Mouse (Mus musculus): ENCODE results near the gene Slc29a3. TPM values are rescaled to one million over a fixed set of nuclear protein-coding genes. Genes with fewer than 3 reads are reported as not detected.

Slc29a3 gene
- polyA plus RNA-seq (2012; rRNA removed; ENCODE audit: low replicate concordance), result 2.5 and 3.4 TPM in 2 replicates

DNA sequence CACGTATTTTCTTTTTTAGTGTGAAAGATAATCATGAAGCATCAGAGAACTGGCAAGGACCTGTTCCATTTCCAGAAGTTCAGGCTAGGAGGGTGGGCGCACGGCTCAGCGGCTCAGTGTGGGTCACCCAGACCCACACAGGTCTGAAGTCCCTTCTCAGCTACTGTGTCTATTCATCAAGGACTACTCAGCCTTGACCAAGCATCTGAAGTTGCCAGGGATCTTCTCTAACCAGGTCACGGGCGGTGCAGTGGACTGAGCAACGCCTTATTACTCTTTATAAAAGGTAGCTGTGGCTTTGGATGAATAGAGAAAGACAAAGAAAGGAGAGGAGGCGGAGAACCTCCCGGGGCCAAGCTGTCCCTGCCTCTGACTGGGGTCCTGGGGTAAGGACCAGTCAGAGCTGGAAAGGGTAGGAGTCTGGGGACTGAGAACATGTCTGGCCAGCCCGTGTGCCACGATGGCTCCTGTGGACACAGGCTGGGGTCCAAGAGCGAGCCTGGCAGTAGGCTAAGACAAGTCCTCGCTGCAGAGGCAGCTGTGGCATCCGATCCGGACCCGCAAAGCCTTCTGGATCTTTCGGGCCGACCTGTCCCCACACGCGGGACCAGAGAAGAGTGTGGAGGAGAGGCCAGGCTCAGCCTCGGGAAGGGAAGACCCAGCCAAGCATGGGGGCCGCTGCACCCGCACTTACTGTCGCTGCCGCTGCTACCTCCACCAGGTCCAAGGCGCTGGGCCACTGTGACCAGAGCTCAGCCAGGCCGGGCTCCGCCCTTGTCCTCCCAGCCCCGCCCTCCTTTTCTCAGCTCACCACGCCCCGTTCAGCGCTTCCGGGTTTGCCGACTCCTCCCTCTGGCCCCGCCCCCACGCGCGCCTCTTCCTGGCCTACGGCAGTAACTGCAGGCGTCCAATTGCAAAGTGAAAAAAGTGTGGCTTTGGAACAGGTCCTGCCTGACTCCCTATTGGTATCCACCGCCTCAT is at the start of gene Slc29a3:
TSS of gene Slc29a3 (minus strand) at position 755 of the 981 bp plus-strand sequence.

GRCm38 (mm10) chr10:60696390-60696789 is 56.2 kb downstream of the Slc29a3 start, which contains the start of gene Cdh23:
Gene Cdh23 (minus strand): TSS chr10:60696490.

Other genes starting within 250 kb of the Slc29a3 start
- gene Cdh23, start 56.3 kb downstream of the Slc29a3 start, polyA plus RNA-seq (2012; rRNA removed; ENCODE audit: low replicate concordance), result 0.16 and 0.87 TPM in 2 replicates
- 19.2 and 46.3 TPM in 2 replicates for gene Unc5b, start 78.8 kb upstream of the Slc29a3 start, polyA plus RNA-seq (2012; rRNA removed; ENCODE audit: low replicate concordance)